Mouse (Mus musculus) MEL (cell line): ENCODE data around the gene C130032M10Rik.

Source experiments
- BHLHE40 ChIP-seq: IDR thresholded peaks from 2 replicates; pipeline ENCODE4 v1.6.1; 2012; ENCODE audit warnings: low read depth, mild to moderate bottlenecking, inconsistent platforms, low read length, improper control_type of control experiment, borderline replicate concordance
- CTCF ChIP-seq, 3 experiments: IDR thresholded peaks in 2 of 3; conservative IDR thresholded peaks in 1 of 3; 2 replicates each; pipeline ENCODE4 v1.5.1; 2011 to 2012; ENCODE audit warnings: low read length in 3 of 3, low read depth in 2 of 3, mild to moderate bottlenecking in 2 of 3, improper control_type of control experiment in 1 of 3, inconsistent platforms in 1 of 3, mixed read lengths in 1 of 3, moderate library complexity in 1 of 3; ENCODE audit not compliant: control insufficient read depth in 1 of 3, insufficient read depth in 1 of 3, poor library complexity in 1 of 3, severe bottlenecking in 1 of 3
- E2F4 ChIP-seq: IDR thresholded peaks from 2 replicates; pipeline ENCODE4 v1.6.1; 2011; ENCODE audit warnings: low read depth, low read length, improper control_type of control experiment, borderline replicate concordance
- RAD21 ChIP-seq: IDR thresholded peaks from 2 replicates; pipeline ENCODE4 v1.6.1; 2011; ENCODE audit warnings: mild to moderate bottlenecking, low read depth, low read length, improper control_type of control experiment
- RCOR1 ChIP-seq: IDR thresholded peaks from 2 replicates; pipeline ENCODE4 v1.6.1; 2012; ENCODE audit warnings: low read depth, mild to moderate bottlenecking, inconsistent platforms, low read length, improper control_type of control experiment

- TF ChIP-seq E2F4 (no peak), CTCF (IDR thresholded peaks at IDR 0.05 in 2 of 3, conservative IDR thresholded peaks at IDR 0.05 in 1 of 3; ENCODE audit: control insufficient read depth in 1 of 3, insufficient read depth in 1 of 3, low read depth in 2 of 3, low read length in 3 of 3, poor library complexity in 1 of 3, severe bottlenecking in 1 of 3) (no peak), RCOR1 (no peak), BHLHE40 (no peak), RAD21 (no peak)
These were observed 13.2 kb downstream of the C130032M10Rik start for GRCm38 (mm10) chr9:114528680-114529048.
